8 mouse cellular contexts compared by ENCODE assay signal in the genomic region with DNA sequence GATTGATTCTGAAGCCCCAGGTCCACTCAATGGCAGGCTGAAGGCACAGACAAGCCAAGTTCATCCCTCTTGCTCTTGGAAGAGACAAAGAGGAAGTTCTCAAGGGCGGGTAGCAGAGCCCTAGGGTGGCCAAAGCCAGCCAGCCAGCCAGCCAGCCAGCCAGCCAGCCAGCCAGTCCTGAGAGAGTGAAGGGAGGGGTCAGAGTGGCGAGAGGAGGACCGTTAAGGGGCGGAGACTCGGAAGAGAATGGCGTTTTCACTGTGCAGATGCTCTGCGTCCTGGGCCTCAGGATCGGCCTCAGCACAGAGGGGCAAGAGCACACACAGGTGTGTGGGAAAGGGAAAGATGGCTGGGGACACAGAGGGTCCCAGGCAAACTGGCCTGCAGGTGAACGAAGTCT. TPM values are rescaled to one million over a fixed set of nuclear protein-coding genes. Genes with fewer than 3 reads are reported as not detected.
DNase-seq lines count a peak whose midpoint lies in the region; ATAC-seq and TF ChIP-seq lines count a peak whose summit lies in the region.

No protein-coding gene starts in this region.

- H3K4me2 ChIP-seq in forebrain, postnatal 0 days (ENCODE audit: low read depth): peak overlapping the region; percentile 79
- H3K4me2 ChIP-seq in hindbrain, embryonic 14.5 days (replicated peaks): peak overlapping the region; percentile 90
- peak overlapping the region; percentile 82 for H3K4me2 ChIP-seq in liver, embryonic 11.5 days
- H3K4me2 ChIP-seq in midbrain, embryonic 16.5 days (ENCODE audit: low read length): peak overlapping the region; percentile 75

- no peaks in the 10 kb centered on the region for H3K9me3 ChIP-seq in forebrain, postnatal 0 days (ENCODE audit: low read length)
- H3K9me3 ChIP-seq in hindbrain, embryonic 14.5 days (ENCODE audit: control insufficient read depth, low read length): no peaks in the 10 kb centered on the region
- H3K9me3 ChIP-seq in liver, embryonic 11.5 days (ENCODE audit: control insufficient read depth, low read length): no peaks in the 10 kb centered on the region
- H3K9me3 ChIP-seq in midbrain, embryonic 16.5 days (replicated peaks; ENCODE audit: control insufficient read depth, low read length, poor library complexity, severe bottlenecking): no peaks in the 10 kb centered on the region

- peaks cover 17% of the 10 kb centered on the region for H3K4me1 ChIP-seq in forebrain, postnatal 0 days (ENCODE audit: insufficient read depth)
- peaks cover 35% of the 10 kb centered on the region for H3K4me1 ChIP-seq in hindbrain, embryonic 14.5 days (replicated peaks; ENCODE audit: control insufficient read depth, insufficient read depth, low read length)
- peaks cover 46% of the 10 kb centered on the region for H3K4me1 ChIP-seq in liver, embryonic 11.5 days (replicated peaks; ENCODE audit: control insufficient read depth, insufficient read depth, low read length)
- peaks cover 34% of the 10 kb centered on the region for H3K4me1 ChIP-seq in midbrain, embryonic 16.5 days (ENCODE audit: control insufficient read depth, insufficient read depth, low read length)

- peak overlapping the region; percentile 97 for H3K4me3 ChIP-seq in layer of hippocampus, adult 2 months
- peak overlapping the region; percentile 95 for H3K4me3 ChIP-seq in forebrain, postnatal 0 days (ENCODE audit: low read depth, low read length)
- peak overlapping the region; percentile 92 for H3K4me3 ChIP-seq in hindbrain, embryonic 14.5 days (replicated peaks; ENCODE audit: low read length)
- H3K4me3 ChIP-seq in liver, embryonic 11.5 days (ENCODE audit: low read depth, low read length): peak overlapping the region; percentile 86
- H3K4me3 ChIP-seq in midbrain, embryonic 16.5 days (ENCODE audit: low read depth, low read length): peak overlapping the region; percentile 74

- peak overlapping the region; percentile 74 for H3K27ac ChIP-seq in layer of hippocampus, adult 2 months
- H3K27ac ChIP-seq in forebrain, postnatal 0 days (ENCODE audit: low read depth, low read length): peak overlapping the region; percentile 98
- peak overlapping the region; percentile 99 for H3K27ac ChIP-seq in hindbrain, embryonic 14.5 days
- no peak overlapping the region for H3K27ac ChIP-seq in liver, embryonic 11.5 days (ENCODE audit: low read depth, low read length)
- H3K27ac ChIP-seq in midbrain, embryonic 16.5 days (ENCODE audit: low read length): peak overlapping the region; percentile 99

- no peaks in the 10 kb centered on the region for H3K27me3 ChIP-seq in forebrain, postnatal 0 days (ENCODE audit: insufficient read depth, low read length)
- no peaks in the 10 kb centered on the region for H3K27me3 ChIP-seq in hindbrain, embryonic 14.5 days (ENCODE audit: control insufficient read depth, insufficient read depth, low read length)
- H3K27me3 ChIP-seq in liver, embryonic 11.5 days (replicated peaks; ENCODE audit: control insufficient read depth, insufficient read depth, low read length): no peaks in the 10 kb centered on the region
- no peaks in the 10 kb centered on the region for H3K27me3 ChIP-seq in midbrain, embryonic 16.5 days (ENCODE audit: control insufficient read depth, insufficient read depth, low read depth, low read length)

- 6% methylated on average over 9 of the region's 9 CpGs for WGBS in forebrain, postnatal 0 days
- WGBS in hindbrain, embryonic 14.5 days: 3% methylated on average over 9 of the region's 9 CpGs
- WGBS in liver, embryonic 11.5 days: 5% methylated on average over 9 of the region's 9 CpGs
- WGBS in midbrain, embryonic 16.5 days: 3% methylated on average over 9 of the region's 9 CpGs

- no peak for TF ChIP-seq CTCF in layer of hippocampus, adult 2 months (conservative IDR thresholded peaks at IDR 0.05)
- TF ChIP-seq CTCF in forebrain, postnatal 0 days (IDR thresholded peaks at IDR 0.05; ENCODE audit: low read depth): no peak

- peak overlapping the region; percentile 99 for H3K9ac ChIP-seq in forebrain, postnatal 0 days
- peak overlapping the region; percentile 96 for H3K9ac ChIP-seq in hindbrain, embryonic 14.5 days
- 0 out of 2 replicates have a peak overlapping the region, but pooled peaks have one; percentile 4 for H3K9ac ChIP-seq in liver, embryonic 11.5 days (ENCODE audit: low read depth, low read length)
- H3K9ac ChIP-seq in midbrain, embryonic 16.5 days (ENCODE audit: low read depth, low read length): peak overlapping the region; percentile 100

- peaks cover 11% of the 10 kb centered on the region; the same call in 1 of the 2 replicates for H3K36me3 ChIP-seq in forebrain, postnatal 0 days (ENCODE audit: insufficient read depth)
- H3K36me3 ChIP-seq in hindbrain, embryonic 14.5 days (replicated peaks; ENCODE audit: control insufficient read depth, insufficient read depth): peaks cover 2% of the 10 kb centered on the region; the same call in 1 of the 2 replicates
- no peaks in the 10 kb centered on the region for H3K36me3 ChIP-seq in liver, embryonic 11.5 days (ENCODE audit: control insufficient read depth, insufficient read depth, low read length)
- H3K36me3 ChIP-seq in midbrain, embryonic 16.5 days (ENCODE audit: control insufficient read depth, insufficient read depth, low read length): no peaks in the 10 kb centered on the region

- DNase-seq in layer of hippocampus, adult 2 months (ENCODE audit: low spot score in 2 of 2): peak in 1 of 2 experiments; percentile 50
- DNase-seq in layer of hippocampus, adult 9-10 months (ENCODE audit: low spot score): no peak
- peak; percentile 44 for DNase-seq in cerebellum, adult 8-10 months
- DNase-seq in forebrain, postnatal 0 days: peak; percentile 35
- DNase-seq in hindbrain, embryonic 14.5 days (ENCODE audit: low spot score): peak; percentile 54
- no peak for DNase-seq in liver, embryonic 11.5 days (ENCODE audit: low spot score)
- DNase-seq in testis, postnatal 10 days (ENCODE audit: low spot score): peak; percentile 63

- peak; percentile 8; the same call in 1 of the 2 replicates for ATAC-seq in forebrain, postnatal 0 days
- peak; percentile 17; the same call in 1 of the 2 replicates for ATAC-seq in hindbrain, embryonic 14.5 days (ENCODE audit: low FRiP score)
- peak; percentile 33; the same call in 1 of the 2 replicates for ATAC-seq in liver, embryonic 11.5 days (replicated peaks; ENCODE audit: low FRiP score)
- ATAC-seq in midbrain, embryonic 16.5 days: peak; percentile 12; the same call in 1 of the 2 replicates

RNA-seq across cellular contexts. Expression of a gene that starts 6.9 kb away (rescaled TPM):
- 100 to 1,000 TPM; 118 to 124 TPM for total RNA-seq in layer of hippocampus, adult 2 months (2021)
- total RNA-seq in forebrain, postnatal 0 days (2014; rRNA removed): 244 and 265 TPM in 2 replicates
- polyA plus RNA-seq in forebrain, postnatal 0 days (2015; fragmentation: Nextera tagmentation; extraction: Ambion mirVana): 176 and 178 TPM in 2 replicates
- polyA plus RNA-seq in hindbrain, embryonic 14.5 days (2014; fragmentation: Nextera tagmentation; extraction: Ambion mirVana): 191 and 198 TPM in 2 replicates
- 40.9 and 47.6 TPM in 2 replicates for polyA plus RNA-seq in liver, embryonic 11.5 days (2014; fragmentation: Nextera tagmentation; extraction: Ambion mirVana)
- polyA plus RNA-seq in midbrain, embryonic 16.5 days (2015; fragmentation: Nextera tagmentation; extraction: Ambion mirVana): 239 and 246 TPM in 2 replicates

RNA-seq across cellular contexts. Expression of a gene that starts 22.0 kb away (rescaled TPM):
- total RNA-seq in layer of hippocampus, adult 2 months (2021): 100 to 1,000 TPM; 585 to 611 TPM
- 26.7 and 38.0 TPM in 2 replicates for total RNA-seq in forebrain, postnatal 0 days (2014; rRNA removed)
- 24.4 and 29.8 TPM in 2 replicates for polyA plus RNA-seq in forebrain, postnatal 0 days (2015; fragmentation: Nextera tagmentation; extraction: Ambion mirVana)
- polyA plus RNA-seq in hindbrain, embryonic 14.5 days (2014; fragmentation: Nextera tagmentation; extraction: Ambion mirVana): 13.0 and 18.3 TPM in 2 replicates
- polyA plus RNA-seq in liver, embryonic 11.5 days (2014; fragmentation: Nextera tagmentation; extraction: Ambion mirVana): 0.57 and 1.0 TPM in 2 replicates
- 7.4 and 12.2 TPM in 2 replicates for polyA plus RNA-seq in midbrain, embryonic 16.5 days (2015; fragmentation: Nextera tagmentation; extraction: Ambion mirVana)

RNA-seq across cellular contexts. Expression of a gene that starts 33.7 kb away (rescaled TPM):
- 1 to 10 TPM; 2.9 to 7.1 TPM for total RNA-seq in layer of hippocampus, adult 2 months (2021)
- total RNA-seq in forebrain, postnatal 0 days (2014; rRNA removed): 0.48 TPM in 1 of 2 replicates, not detected in the other
- polyA plus RNA-seq in forebrain, postnatal 0 days (2015; fragmentation: Nextera tagmentation; extraction: Ambion mirVana): 0.19 and 0.61 TPM in 2 replicates
- 0.55 and 0.67 TPM in 2 replicates for polyA plus RNA-seq in hindbrain, embryonic 14.5 days (2014; fragmentation: Nextera tagmentation; extraction: Ambion mirVana)
- 36.6 and 38.3 TPM in 2 replicates for polyA plus RNA-seq in liver, embryonic 11.5 days (2014; fragmentation: Nextera tagmentation; extraction: Ambion mirVana)
- 0.21 TPM in 1 of 2 replicates, not detected in the other for polyA plus RNA-seq in midbrain, embryonic 16.5 days (2015; fragmentation: Nextera tagmentation; extraction: Ambion mirVana)

Comparison
In these comparisons a context has a peak if more than half of its experiments do, and no peak if none do; other contexts are left out.
1. DNase-seq: peak in cerebellum, adult 8-10 months (single experiment), forebrain, postnatal 0 days (single experiment), hindbrain, embryonic 14.5 days (single experiment) and testis, postnatal 10 days (single experiment); none in layer of hippocampus, adult 9-10 months (single experiment) and liver, embryonic 11.5 days (single experiment).
2. H3K9ac ChIP-seq: peak in every context shown above with its lines; median percentile 100 in midbrain, embryonic 16.5 days; 99 in forebrain, postnatal 0 days; 96 in hindbrain, embryonic 14.5 days; 4 in liver, embryonic 11.5 days.
3. RNA of a gene that starts 33.7 kb away (polyA plus RNA-seq): 36.6 to 38.3 TPM in liver, embryonic 11.5 days; 0.55 to 0.67 TPM in hindbrain, embryonic 14.5 days, 0.19 to 0.61 TPM in forebrain, postnatal 0 days and 0.21 TPM in midbrain, embryonic 16.5 days; every median in the first group is over 10 times any median in the second.
4. Peak in every context shown above with its lines, with median percentiles within 50 percentile points of each other: H3K4me3 ChIP-seq, ATAC-seq and H3K4me2 ChIP-seq.